Mouse (Mus musculus) cortical plate, adult 2 months (tissue): ENCODE results near the gene Cluap1. TPM values are rescaled to one million over a fixed set of nuclear protein-coding genes. Genes with fewer than 3 reads are reported as not detected.

Experiments
- H3K27ac ChIP-seq: fragments of 200-500 bp; 2 replicates; pipeline ENCODE4 v1.5.1; 2012; ENCODE audit warnings: low read length, control low read depth, inconsistent platforms; ENCODE audit not compliant: insufficient read depth
- H3K4me1 ChIP-seq: fragments of 200-500 bp; 2 replicates; pipeline ENCODE4 v1.6.1; 2011; ENCODE audit warnings: low read length; ENCODE audit not compliant: control insufficient read depth, insufficient read depth
- H3K4me3 ChIP-seq: fragments of 200-500 bp; 2 replicates; pipeline ENCODE4 v1.5.1; 2011; ENCODE audit warnings: mild to moderate bottlenecking, low read length, control low read depth; ENCODE audit not compliant: insufficient read depth
- CTCF ChIP-seq: fragments of 200-500 bp; IDR thresholded peaks from 2 replicates; pipeline ENCODE4 v1.5.1; 2011; ENCODE audit warnings: mild to moderate bottlenecking, control low read depth, low read length; ENCODE audit not compliant: insufficient read depth; ENCODE audit errors: extremely low read depth
- POLR2A ChIP-seq: fragments of 200-500 bp; IDR thresholded peaks from 2 replicates; pipeline ENCODE4 v1.6.1; 2011; ENCODE audit warnings: mild to moderate bottlenecking, low read length, control low read depth; ENCODE audit not compliant: insufficient read depth; ENCODE audit errors: extremely low read depth
- polyA plus RNA-seq: library from polyadenylated mRNA; depleted of rRNA; stranded (reverse); fragments of >200 nt; gene quantifications from 2 replicates; pipeline ENCODE4 v1.2.3, GENCODE M21; 2012; rRNA removed

The Cluap1 gene
- polyA plus RNA-seq, result 25.2 and 27.5 TPM in 2 replicates

DNA sequence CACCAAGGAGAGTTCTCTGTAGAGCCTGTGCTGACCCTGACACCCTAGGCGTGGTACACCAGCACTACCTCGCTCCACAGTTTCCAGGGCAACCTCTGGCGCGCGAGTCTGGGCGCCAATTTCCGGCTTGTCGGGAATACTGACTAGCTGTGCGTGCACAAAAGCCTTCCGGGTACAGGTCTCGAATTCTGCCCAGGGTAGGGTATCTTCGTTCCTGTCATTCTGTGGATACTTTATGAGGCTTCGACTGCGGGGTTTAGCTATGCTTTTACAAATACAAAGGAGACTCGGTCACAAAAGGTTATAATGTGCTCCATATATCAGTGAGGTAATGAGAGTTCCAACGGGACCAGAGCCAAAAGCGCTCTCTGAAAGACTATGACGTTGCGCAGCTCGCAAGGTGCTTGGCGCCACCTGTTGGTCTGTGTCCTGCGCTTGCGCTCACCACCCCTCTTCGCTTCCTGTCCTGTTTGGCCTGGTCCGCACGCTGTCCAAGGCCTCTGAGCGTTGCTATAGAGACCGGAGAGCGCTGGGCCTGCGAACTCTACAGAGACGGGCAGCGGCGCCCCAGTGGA is at the start of gene Cluap1, which contains the start of gene 1700037C18Rik:
Gene Cluap1 (plus strand): TSS at position 265 of the 575 bp plus-strand sequence.
Gene 1700037C18Rik (minus strand): TSS at position 153 of the 575 bp plus-strand sequence.
- peak within 1 kb of the TSS; percentile 53 for H3K27ac ChIP-seq
- TF ChIP-seq POLR2A, result peak; percentile 75
- TF ChIP-seq CTCF, result peak; percentile 42
- no peaks in the 10 kb centered on the region; the same call in 1 of the 2 replicates for H3K4me1 ChIP-seq
- H3K4me3 ChIP-seq, result peak within 1 kb of the TSS; percentile 75

DNA sequence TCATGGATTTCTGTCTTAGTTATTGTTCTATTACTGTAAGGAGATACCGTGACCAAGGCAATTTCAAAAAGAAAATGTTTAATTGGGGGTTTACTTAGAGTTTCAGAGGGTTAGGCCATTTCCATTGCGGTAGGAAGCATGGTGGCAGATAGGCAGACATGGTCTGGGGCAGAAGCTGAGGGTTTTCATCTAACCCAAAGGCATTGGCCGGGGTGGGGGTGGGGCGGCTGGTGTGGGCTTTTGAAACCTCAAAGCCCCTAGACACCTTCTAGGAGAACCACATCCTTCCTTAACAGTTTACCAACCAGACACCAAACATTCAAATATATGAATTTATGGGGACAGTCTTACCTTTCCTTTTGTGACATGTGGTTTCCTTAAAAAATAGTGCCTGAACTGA is 49.3 kb upstream of the Cluap1 start:
- Histone ChIP-seq H3K27ac (no peak overlapping the region), H3K4me3 (no peak overlapping the region), H3K4me1 (no peaks in the 10 kb centered on the region)
- TF ChIP-seq CTCF (no peak), POLR2A (no peak)

DNA sequence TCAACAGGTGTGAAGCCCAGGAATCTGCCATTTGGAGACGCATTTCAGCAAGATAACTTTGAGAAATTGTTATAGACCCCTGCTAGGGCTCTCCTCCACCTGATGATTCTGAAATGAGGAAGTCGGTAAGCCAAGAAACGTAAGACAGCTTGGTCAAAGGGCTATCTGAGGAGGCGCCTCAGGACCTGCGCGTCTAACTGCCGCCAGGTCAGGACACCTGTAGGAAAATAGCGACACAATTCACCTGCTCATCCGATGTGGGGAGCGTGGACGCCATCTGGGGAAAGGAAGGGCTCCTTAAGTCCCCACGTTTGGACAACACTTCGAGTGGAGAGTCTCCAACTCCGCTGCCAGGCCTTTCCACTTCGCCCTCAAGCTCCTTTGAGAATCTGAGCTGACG is 36.8 kb upstream of the Cluap1 start:
- TF ChIP-seq CTCF, result no peak
- TF ChIP-seq POLR2A, result no peak
- Histone ChIP-seq H3K4me3 (peak overlapping the region; percentile 40), H3K27ac (no peak overlapping the region), H3K4me1 (0 out of 2 replicates have a peak, but pooled peaks cover 1% of the 10 kb centered on the region)

DNA sequence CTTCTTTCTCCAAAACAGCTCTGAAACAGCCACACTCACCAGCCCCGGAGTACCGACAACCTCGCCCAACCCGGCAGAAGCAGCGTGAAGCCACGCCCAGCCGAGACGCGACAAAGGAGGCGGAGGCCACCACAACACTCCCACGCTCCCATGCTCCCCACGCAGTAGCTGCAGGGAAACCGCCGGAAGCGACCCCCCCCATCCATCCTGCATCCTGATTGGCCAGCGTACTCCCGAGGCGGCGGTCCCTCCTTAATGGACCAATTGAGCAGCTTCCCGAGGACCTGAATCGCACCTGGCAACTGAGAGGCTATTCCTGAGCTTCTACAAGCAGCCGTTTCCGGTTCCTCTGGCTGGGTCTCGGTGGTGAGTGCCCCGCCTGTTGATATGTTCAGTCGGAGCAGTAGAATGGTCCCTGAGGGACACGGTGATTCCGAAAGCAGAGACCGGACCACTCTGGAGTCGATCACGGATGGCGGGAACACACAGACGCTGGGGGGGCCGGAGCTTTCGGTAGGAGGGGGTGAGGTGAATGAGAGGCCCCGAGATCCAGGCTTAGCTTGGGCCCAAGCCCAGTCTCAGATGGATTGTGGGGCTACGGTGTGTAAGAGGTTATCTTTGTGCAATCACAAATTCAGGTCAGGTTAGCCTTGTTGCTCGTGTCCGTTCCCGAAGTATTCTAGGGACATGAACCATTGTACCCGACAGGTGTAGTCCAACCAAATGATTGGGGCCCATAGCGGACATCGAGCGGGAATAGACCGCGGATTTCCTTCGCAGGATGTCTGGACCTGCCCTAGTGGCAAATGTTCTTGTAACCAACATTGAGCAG is 36.2 kb upstream of the Cluap1 start, which contains the start of gene Naa60:
Gene Naa60 (plus strand): TSS at position 160 of the 832 bp plus-strand sequence.
- H3K27ac ChIP-seq, result no peak within 1 kb of the TSS
- H3K4me3 ChIP-seq, result peak within 1 kb of the TSS; percentile 40
- 0 out of 2 replicates have a peak, but pooled peaks cover 1% of the 10 kb centered on the region for H3K4me1 ChIP-seq
- no peak; the same call in 1 of the 2 replicates for TF ChIP-seq POLR2A
- no peak for TF ChIP-seq CTCF

DNA sequence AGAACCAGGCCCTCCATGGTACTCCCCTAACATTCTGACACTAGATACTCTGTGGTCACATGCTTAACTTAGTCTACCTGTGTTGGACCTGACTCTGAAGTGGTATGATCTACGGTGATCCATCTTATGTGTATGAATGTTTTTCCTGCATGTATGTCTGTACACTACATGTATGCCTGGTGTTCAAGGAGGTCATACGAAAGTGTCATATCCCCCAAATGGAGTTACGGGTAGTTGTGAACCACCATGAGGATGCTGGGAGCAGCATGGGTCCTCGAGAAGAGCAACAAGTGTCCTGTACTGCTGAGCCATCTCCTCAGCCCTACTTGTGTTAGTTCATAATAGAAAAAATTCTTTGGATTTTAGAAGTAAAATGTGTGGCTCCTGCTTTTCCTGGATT is 32.3 kb upstream of the Cluap1 start:
- Histone ChIP-seq H3K4me3 (no peak overlapping the region), H3K27ac (no peak overlapping the region), H3K4me1 (peaks cover 1% of the 10 kb centered on the region; the same call in 1 of the 2 replicates)
- TF ChIP-seq CTCF, result no peak
- no peak for TF ChIP-seq POLR2A

DNA sequence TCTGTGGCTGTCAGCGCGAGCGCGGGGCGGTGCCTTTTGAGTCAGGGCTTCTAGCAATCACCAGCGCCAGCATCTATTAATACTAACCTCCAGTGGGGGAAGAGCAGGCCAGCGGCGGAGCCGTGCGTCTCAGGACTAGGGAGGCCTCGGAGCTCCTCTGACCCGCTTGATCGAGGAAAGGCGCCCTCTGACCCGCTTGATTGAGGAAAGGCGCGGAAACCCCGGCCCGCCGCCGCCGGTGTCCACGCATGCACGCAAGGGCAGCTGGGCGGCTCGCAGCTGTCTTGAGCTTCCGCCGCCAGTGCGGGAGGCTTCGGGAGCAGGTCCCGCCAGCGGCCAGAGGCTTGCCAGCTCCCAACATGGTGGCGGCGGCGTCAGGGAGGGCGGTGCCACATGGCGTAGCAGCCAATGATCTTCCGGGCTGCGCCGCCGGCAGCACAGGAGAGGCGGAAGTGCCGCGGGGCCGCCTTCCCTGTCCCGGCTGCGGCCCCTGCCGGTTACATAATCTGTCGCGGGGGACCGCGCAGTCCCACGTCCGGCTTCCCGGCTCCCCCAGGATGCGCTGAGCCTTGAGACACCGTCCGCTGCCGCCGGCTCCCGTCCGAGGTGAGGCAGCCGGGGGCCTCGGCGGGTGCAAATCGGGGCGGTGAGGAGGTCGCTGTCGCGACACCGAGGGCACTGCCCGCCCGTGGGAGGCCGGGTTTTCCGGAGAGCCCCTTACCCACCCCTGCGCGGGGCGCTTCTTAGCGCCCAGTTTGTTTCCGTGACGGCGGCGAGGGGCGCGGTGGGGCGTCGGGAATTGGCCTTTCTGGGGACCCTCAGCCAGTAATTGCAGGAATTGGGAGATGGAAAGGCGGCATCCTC is 24.2 kb upstream of the Cluap1 start, which contains the start of the genes Zfp597 and Gm20695:
Gene Zfp597 (minus strand): TSS at position 361 of the 864 bp plus-strand sequence.
Gene Gm20695 (plus strand): TSS at position 448 of the 864 bp plus-strand sequence.
- TF ChIP-seq POLR2A (0 out of 2 replicates have a peak, but pooled peaks have one; percentile 52), CTCF (no peak)
- Histone ChIP-seq H3K4me1 (peaks cover 5% of the 10 kb centered on the region), H3K27ac (peak within 1 kb of the TSS; percentile 99), H3K4me3 (peak within 1 kb of the TSS; percentile 85)

DNA sequence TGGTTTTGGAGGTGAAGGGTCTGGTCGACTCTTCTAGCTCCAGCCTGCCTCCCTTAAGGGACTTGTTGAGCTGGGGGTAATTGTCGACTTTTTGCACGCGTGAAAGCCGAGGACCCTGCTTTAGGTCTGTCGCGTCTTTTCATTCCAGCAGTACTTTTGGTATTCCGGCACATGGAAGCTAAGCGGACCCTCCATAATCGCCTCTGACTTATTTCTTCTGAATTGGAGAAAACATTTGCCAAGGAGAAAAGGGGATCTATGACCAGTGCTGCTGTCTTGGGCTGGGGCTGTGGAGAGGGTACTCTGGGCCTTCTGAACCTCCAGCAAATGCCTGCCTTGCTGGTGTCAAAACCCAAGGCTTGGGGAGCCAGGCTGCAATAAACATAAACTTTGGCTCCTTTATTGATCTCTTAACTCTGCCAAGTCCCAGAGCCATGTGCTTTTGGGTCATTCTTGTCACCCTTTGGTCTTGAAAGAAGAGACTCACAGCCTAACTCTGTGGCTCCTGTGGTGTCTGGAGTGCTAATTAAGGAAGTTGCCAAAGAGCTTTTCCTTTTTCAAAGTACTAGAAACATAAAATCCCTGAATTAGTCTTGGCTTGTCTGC is 23.4 kb upstream of the Cluap1 start:
- TF ChIP-seq CTCF, result no peak
- Histone ChIP-seq H3K4me3 (peak overlapping the region; percentile 85), H3K4me1 (peaks cover 5% of the 10 kb centered on the region), H3K27ac (peak overlapping the region; percentile 99)

DNA sequence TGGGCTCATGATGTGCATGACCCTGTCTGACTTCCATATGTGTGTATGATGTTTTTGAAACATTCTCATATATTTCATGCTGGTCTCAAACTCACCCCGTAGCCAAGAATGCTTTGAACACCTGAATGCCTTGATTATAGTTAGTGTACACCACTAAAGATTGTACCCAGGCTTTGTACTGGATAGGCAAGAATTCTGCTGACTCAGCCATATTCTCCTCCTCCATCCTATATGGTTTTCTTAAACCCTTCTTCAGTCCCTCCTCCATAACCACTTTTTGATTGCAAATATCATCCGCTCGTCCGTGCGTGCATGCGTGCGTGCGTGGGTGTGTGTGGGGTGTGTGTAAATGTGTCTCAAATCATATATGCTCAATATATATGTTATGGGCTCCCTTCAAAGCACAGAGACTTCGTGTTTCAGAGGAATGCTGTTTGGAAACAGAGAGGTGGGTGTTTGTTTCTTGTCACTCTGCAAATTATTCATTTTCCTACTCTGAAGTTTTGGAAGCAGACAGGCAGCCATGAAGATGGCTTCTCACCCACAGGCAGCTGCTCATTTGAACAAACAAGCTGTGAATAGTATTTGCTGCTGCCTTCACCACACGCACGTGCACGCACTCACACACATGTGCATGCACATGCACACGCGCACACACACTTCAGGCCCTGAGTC is 16.8 kb upstream of the Cluap1 start:
- Histone ChIP-seq H3K4me3 (no peak overlapping the region), H3K27ac (no peak overlapping the region), H3K4me1 (peaks cover 3% of the 10 kb centered on the region; the same call in 1 of the 2 replicates)
- no peak for TF ChIP-seq POLR2A
- TF ChIP-seq CTCF, result no peak
